Mouse (Mus musculus): ENCODE measurements at regions not wholly inside any gene's neighbourhood (a gene's known extent, or its start where the extent isn't known, plus 50 kb on each side); places are given as distances from the start of the nearest gene placed in this dataset.

- Histone ChIP-seq H3K4me1 (replicated peaks; ENCODE audit: insufficient read depth, low read length) (no peaks in the 10 kb centered on the region), H3K9me3 (replicated peaks; ENCODE audit: low read length) (no peaks in the 10 kb centered on the region), H3K4me3 (replicated peaks; ENCODE audit: low read depth, low read length) (no peak overlapping the region), H3K4me2 (ENCODE audit: low read length) (no peak overlapping the region), H3K36me3 (ENCODE audit: insufficient read depth, low read length) (no peaks in the 10 kb centered on the region), H3K9ac (ENCODE audit: low read depth, low read length) (no peak overlapping the region), H3K27me3 (ENCODE audit: insufficient read depth, low read length) (no peaks in the 10 kb centered on the region), H3K27ac (no peak overlapping the region)
- DNase-seq (ENCODE audit: low spot score): no peak
- 64% methylated on average over 3 of the region's 3 CpGs for WGBS
- no peak for TF ChIP-seq CTCF (IDR thresholded peaks at IDR 0.05; ENCODE audit: low read depth)
- no peak for ATAC-seq (replicated peaks; ENCODE audit: low FRiP score, low read depth)
These were observed 130.0 kb upstream of the Hccs start for GRCm38 (mm10) chrX:169450159-169450558.

GRCm38 (mm10) chrX:169439546-169439945, 119.4 kb upstream of the Hccs start:
- Histone ChIP-seq H3K36me3 (ENCODE audit: insufficient read depth, low read length) (no peaks in the 10 kb centered on the region), H3K27me3 (ENCODE audit: insufficient read depth, low read length) (no peaks in the 10 kb centered on the region), H3K9ac (ENCODE audit: low read depth, low read length) (no peak overlapping the region), H3K4me1 (replicated peaks; ENCODE audit: insufficient read depth, low read length) (no peaks in the 10 kb centered on the region), H3K27ac (no peak overlapping the region), H3K9me3 (replicated peaks; ENCODE audit: low read length) (no peaks in the 10 kb centered on the region), H3K4me3 (replicated peaks; ENCODE audit: low read depth, low read length) (no peak overlapping the region), H3K4me2 (ENCODE audit: low read length) (no peak overlapping the region)
- no peak for TF ChIP-seq CTCF (IDR thresholded peaks at IDR 0.05; ENCODE audit: low read depth)
- no peak for DNase-seq (ENCODE audit: low spot score)
- ATAC-seq (replicated peaks; ENCODE audit: low FRiP score, low read depth): no peak

- Histone ChIP-seq H3K36me3 (ENCODE audit: insufficient read depth, low read length) (no peaks in the 10 kb centered on the region), H3K27me3 (ENCODE audit: insufficient read depth, low read length) (no peaks in the 10 kb centered on the region), H3K9me3 (replicated peaks; ENCODE audit: low read length) (no peaks in the 10 kb centered on the region), H3K27ac (no peak overlapping the region), H3K9ac (ENCODE audit: low read depth, low read length) (no peak overlapping the region), H3K4me2 (ENCODE audit: low read length) (no peak overlapping the region), H3K4me1 (replicated peaks; ENCODE audit: insufficient read depth, low read length) (no peaks in the 10 kb centered on the region), H3K4me3 (replicated peaks; ENCODE audit: low read depth, low read length) (no peak overlapping the region)
- 75% methylated on average over 1 of the region's 1 CpGs for WGBS
- no peak for DNase-seq (ENCODE audit: low spot score)
- ATAC-seq (replicated peaks; ENCODE audit: low FRiP score, low read depth): no peak
- peak; percentile 50 for TF ChIP-seq CTCF (IDR thresholded peaks at IDR 0.05; ENCODE audit: low read depth)
These were observed 118.5 kb upstream of the Hccs start for GRCm38 (mm10) chrX:169438626-169439025.

GRCm38 (mm10) chrX:169433903-169434302, 113.7 kb upstream of the Hccs start:
- ATAC-seq (replicated peaks; ENCODE audit: low FRiP score, low read depth) (no peak), DNase-seq (ENCODE audit: low spot score) (no peak)
- Histone ChIP-seq H3K4me3 (replicated peaks; ENCODE audit: low read depth, low read length) (no peak overlapping the region), H3K9me3 (replicated peaks; ENCODE audit: low read length) (no peaks in the 10 kb centered on the region), H3K27ac (no peak overlapping the region), H3K4me2 (ENCODE audit: low read length) (no peak overlapping the region), H3K27me3 (ENCODE audit: insufficient read depth, low read length) (no peaks in the 10 kb centered on the region), H3K4me1 (replicated peaks; ENCODE audit: insufficient read depth, low read length) (no peaks in the 10 kb centered on the region), H3K9ac (ENCODE audit: low read depth, low read length) (no peak overlapping the region), H3K36me3 (ENCODE audit: insufficient read depth, low read length) (no peaks in the 10 kb centered on the region)
- WGBS: 85% methylated on average over 1 of the region's 1 CpGs
- no peak for TF ChIP-seq CTCF (IDR thresholded peaks at IDR 0.05; ENCODE audit: low read depth)

GRCm38 (mm10) chrX:169396825-169397224, 76.7 kb upstream of the Hccs start:
- H3K4me2 ChIP-seq (ENCODE audit: low read length): no peak overlapping the region
- H3K9me3 ChIP-seq (replicated peaks; ENCODE audit: low read length): no peaks in the 10 kb centered on the region
- H3K4me1 ChIP-seq (replicated peaks; ENCODE audit: insufficient read depth, low read length): no peaks in the 10 kb centered on the region
- H3K4me3 ChIP-seq (replicated peaks; ENCODE audit: low read depth, low read length): no peak overlapping the region
- TF ChIP-seq CTCF (IDR thresholded peaks at IDR 0.05; ENCODE audit: low read depth): no peak
- H3K36me3 ChIP-seq (ENCODE audit: insufficient read depth, low read length): no peaks in the 10 kb centered on the region
- ATAC-seq (replicated peaks; ENCODE audit: low FRiP score, low read depth) (no peak), DNase-seq (ENCODE audit: low spot score) (no peak)
- H3K9ac ChIP-seq (ENCODE audit: low read depth, low read length): no peak overlapping the region
- no peak overlapping the region for H3K27ac ChIP-seq
- 74% methylated on average over 2 of the region's 2 CpGs for WGBS
- no peaks in the 10 kb centered on the region for H3K27me3 ChIP-seq (ENCODE audit: insufficient read depth, low read length)

GRCm38 (mm10) chrX:169386640-169387039, 66.5 kb upstream of the Hccs start:
- Histone ChIP-seq H3K27me3 (ENCODE audit: insufficient read depth, low read length) (no peaks in the 10 kb centered on the region), H3K4me3 (replicated peaks; ENCODE audit: low read depth, low read length) (no peak overlapping the region), H3K36me3 (ENCODE audit: insufficient read depth, low read length) (no peaks in the 10 kb centered on the region), H3K4me2 (ENCODE audit: low read length) (no peak overlapping the region), H3K27ac (no peak overlapping the region), H3K9me3 (replicated peaks; ENCODE audit: low read length) (no peaks in the 10 kb centered on the region), H3K4me1 (replicated peaks; ENCODE audit: insufficient read depth, low read length) (no peaks in the 10 kb centered on the region), H3K9ac (ENCODE audit: low read depth, low read length) (no peak overlapping the region)
- no peak for TF ChIP-seq CTCF (IDR thresholded peaks at IDR 0.05; ENCODE audit: low read depth)
- ATAC-seq (replicated peaks; ENCODE audit: low FRiP score, low read depth): no peak
- no peak for DNase-seq (ENCODE audit: low spot score)
